Mouse (Mus musculus) midbrain, embryonic 15.5 days (tissue): Measurements from ENCODE around the gene Bdh2. TPM values are rescaled to one million over a fixed set of nuclear protein-coding genes. Genes with fewer than 3 reads are reported as not detected.

ENCODE experiments used
- ATAC-seq: fragments of 200-750 bp; cut with Nextera tagmentation; replicated peaks from 2 replicates; pipeline ENCODE4 v1.8.0; 2017; ENCODE audit warnings: moderate TSS enrichment
- H3K27ac ChIP-seq: fragments of 300-500 bp; sonication (generic); 2 replicates; pipeline ENCODE4 v1.5.1; 2015; ENCODE audit warnings: mild to moderate bottlenecking, inconsistent platforms
- H3K27me3 ChIP-seq: fragments of 300-500 bp; sonication (generic); replicated peaks from 2 replicates; pipeline ENCODE4 v1.6.1; 2015; ENCODE audit warnings: inconsistent platforms
- H3K36me3 ChIP-seq: fragments of 300-500 bp; sonication (generic); replicated peaks from 2 replicates; pipeline ENCODE4 v1.6.1; 2015; ENCODE audit warnings: inconsistent platforms
- H3K4me1 ChIP-seq: fragments of 300-500 bp; sonication (generic); 2 replicates; pipeline ENCODE4 v1.6.1; 2015; ENCODE audit warnings: inconsistent platforms
- H3K4me2 ChIP-seq: fragments of 300-500 bp; sonication (generic); 2 replicates; pipeline ENCODE4 v1.6.1; 2015; ENCODE audit warnings: inconsistent platforms, mild to moderate bottlenecking, moderate library complexity
- H3K4me3 ChIP-seq: fragments of 300-500 bp; sonication (generic); 2 replicates; pipeline ENCODE4 v1.5.1; 2015; ENCODE audit warnings: mild to moderate bottlenecking, inconsistent platforms
- H3K9ac ChIP-seq: fragments of 300-500 bp; sonication (generic); 2 replicates; pipeline ENCODE4 v1.6.1; 2015; ENCODE audit warnings: mild to moderate bottlenecking, inconsistent platforms
- H3K9me3 ChIP-seq: fragments of 300-500 bp; sonication (generic); 2 replicates; pipeline ENCODE4 v1.6.1; 2016; ENCODE audit warnings: inconsistent platforms
- WGBS: fragments of 180-500 bp; shearing (Covaris S2); methylation state at CpG from one replicate; pipeline ENCODE4 v1.1.7; 2015; ENCODE audit warnings: mixed read lengths; 5-methylcytosine and 5-hydroxymethylcytosine counted together
- polyA plus RNA-seq: library from polyadenylated mRNA; unstranded; fragments of >200 nt; fragmentation: Nextera tagmentation; extraction: Ambion mirVana; gene quantifications from 2 replicates; pipeline ENCODE4 v1.2.1, GENCODE M21; 2015

The Bdh2 gene
- 4.4 and 4.8 TPM in 2 replicates for polyA plus RNA-seq

DNA sequence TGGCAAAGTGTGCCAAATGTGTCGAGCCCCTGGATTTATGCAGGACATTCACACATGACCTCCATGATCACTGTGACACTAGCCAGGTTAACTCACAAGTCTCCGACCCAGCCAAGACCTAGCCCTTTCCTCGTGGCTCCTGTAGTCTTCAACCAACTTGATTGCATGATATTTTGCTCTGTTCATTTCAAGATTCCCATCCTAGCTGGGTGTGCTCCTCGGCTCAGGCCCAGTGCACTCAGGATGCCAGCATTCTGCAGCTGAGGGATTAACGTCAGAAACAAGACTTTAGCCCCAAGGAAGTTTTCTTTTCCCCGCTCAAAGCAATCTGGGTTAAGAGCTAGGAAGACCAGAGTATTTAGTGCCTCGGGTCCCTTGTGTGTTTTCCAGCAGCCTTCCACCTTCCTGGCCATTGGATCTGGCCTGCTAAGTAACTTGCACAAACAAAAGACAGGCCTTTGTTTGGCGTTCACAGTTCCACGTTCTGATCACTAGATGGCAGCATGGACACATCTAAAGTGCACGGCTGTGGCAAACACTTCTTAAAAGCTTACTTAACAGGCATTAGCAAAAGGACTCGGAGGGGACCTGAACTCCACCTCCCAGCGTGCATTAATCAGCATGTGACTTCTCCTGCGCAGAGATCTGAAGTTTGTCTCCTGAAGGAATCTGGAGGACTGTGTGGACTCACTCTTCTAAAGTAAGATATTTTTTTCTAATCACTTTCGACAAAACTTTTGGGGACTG, at the start of gene Bdh2:
Gene Bdh2 (plus strand): TSS at position 553 of the 747 bp plus-strand sequence.
- no peaks in the 10 kb centered on the region for H3K27me3 ChIP-seq
- H3K4me2 ChIP-seq: peak within 1 kb of the TSS; percentile 34
- no peaks in the 10 kb centered on the region for H3K9me3 ChIP-seq
- H3K36me3 ChIP-seq: no peaks in the 10 kb centered on the region
- H3K27ac ChIP-seq: peak within 1 kb of the TSS; percentile 67
- 22% methylated on average over 14 of the region's 14 CpGs for WGBS
- ATAC-seq: peak; percentile 90
- H3K4me3 ChIP-seq: no peak within 1 kb of the TSS
- H3K4me1 ChIP-seq: peaks cover 9% of the 10 kb centered on the region
- H3K9ac ChIP-seq: no peak within 1 kb of the TSS

DNA sequence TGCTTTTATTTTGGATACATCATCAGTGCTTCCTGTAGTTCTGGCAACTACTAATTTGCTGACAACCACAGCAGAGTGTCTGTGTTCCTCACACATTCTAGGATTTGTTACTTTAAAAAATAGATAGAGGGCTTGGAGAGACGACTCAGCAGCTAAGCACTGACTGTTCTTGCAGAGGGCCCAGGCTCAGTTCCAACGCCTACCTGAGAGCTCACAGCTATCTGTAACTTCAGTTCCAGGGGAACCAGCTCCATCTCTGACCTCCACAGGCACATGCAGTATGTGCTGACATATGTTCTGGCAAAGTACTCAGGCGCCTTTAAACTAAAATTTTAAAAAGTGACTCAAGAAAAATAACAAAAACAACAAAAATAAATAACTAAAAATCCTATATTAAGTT, 49.0 kb upstream of the Bdh2 start:
- WGBS: 83% methylated on average over 3 of the region's 3 CpGs
- Histone ChIP-seq H3K9me3 (no peaks in the 10 kb centered on the region), H3K9ac (no peak overlapping the region), H3K27ac (no peak overlapping the region), H3K4me2 (no peak overlapping the region), H3K4me3 (no peak overlapping the region), H3K36me3 (no peaks in the 10 kb centered on the region), H3K27me3 (no peaks in the 10 kb centered on the region), H3K4me1 (no peaks in the 10 kb centered on the region)
- no peak for ATAC-seq

DNA sequence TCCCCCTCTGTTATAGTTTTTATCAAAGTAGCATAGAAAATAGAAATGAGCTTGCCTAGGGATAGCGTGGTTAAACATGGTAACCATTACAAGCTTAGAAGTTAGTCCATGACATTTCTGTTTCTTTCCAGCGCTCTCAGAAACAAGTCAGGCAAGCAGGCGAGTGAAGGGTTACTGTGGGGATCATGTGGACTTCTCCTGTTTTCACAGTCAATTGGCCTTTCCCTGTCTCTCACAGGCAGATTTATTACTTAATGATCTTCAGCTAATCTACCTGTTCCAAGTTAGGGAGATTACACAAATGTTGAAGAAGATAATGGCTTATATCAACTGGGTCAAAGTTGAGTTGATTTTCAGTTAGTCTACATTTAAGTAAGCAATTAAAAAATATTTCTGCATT, 48.6 kb upstream of the Bdh2 start:
- Histone ChIP-seq H3K4me1 (no peaks in the 10 kb centered on the region), H3K27ac (no peak overlapping the region), H3K9ac (no peak overlapping the region), H3K4me2 (no peak overlapping the region), H3K36me3 (no peaks in the 10 kb centered on the region), H3K9me3 (no peaks in the 10 kb centered on the region), H3K27me3 (no peaks in the 10 kb centered on the region), H3K4me3 (no peak overlapping the region)
- no peak for ATAC-seq
- 91% methylated on average over 3 of the region's 3 CpGs for WGBS

DNA sequence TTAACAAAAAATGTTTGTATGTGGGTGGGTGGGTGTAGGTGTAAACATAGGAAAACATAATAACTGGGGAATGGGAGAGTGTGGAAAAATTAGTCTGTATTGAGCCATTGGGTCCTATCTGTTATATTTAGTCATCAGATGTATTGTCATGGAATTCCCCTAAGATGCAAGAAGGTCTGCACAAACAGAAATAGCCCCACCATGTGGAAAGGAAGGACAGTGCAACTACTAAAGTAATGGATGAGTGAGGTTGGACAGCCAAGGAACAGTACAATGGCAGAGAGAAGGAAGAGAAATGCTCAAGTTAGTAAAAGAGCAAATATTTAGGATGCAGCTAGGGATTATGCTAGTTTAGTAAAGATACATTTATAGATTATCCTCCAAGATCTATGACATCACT, 35.3 kb upstream of the Bdh2 start:
- Histone ChIP-seq H3K36me3 (no peaks in the 10 kb centered on the region), H3K4me2 (no peak overlapping the region), H3K4me3 (no peak overlapping the region), H3K27me3 (no peaks in the 10 kb centered on the region), H3K9me3 (no peaks in the 10 kb centered on the region), H3K9ac (no peak overlapping the region), H3K27ac (no peak overlapping the region), H3K4me1 (no peaks in the 10 kb centered on the region)
- no peak for ATAC-seq

DNA sequence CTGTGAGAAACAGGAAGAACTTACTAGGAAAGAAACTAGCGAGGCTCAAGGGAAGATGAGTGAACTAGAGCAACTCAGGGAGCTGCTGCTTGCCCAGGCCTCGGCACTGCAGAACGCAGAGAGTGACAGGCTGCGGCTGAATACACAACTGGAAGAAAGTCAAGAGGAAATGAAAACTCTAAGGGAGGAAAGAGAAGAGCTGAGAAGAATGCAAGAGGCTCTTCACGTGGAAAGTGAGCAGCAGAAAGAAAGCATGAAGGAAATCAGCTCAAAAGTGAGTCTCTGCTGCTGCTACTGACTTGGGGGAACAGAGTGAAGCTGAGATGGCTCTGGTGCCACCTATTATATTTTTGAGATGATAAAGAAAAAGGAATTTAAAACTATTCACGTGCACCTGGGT, 34.2 kb upstream of the Bdh2 start:
- H3K9ac ChIP-seq: no peak overlapping the region
- H3K4me1 ChIP-seq: no peaks in the 10 kb centered on the region
- no peak overlapping the region for H3K27ac ChIP-seq
- no peaks in the 10 kb centered on the region for H3K36me3 ChIP-seq
- WGBS: 95% methylated on average over 6 of the region's 6 CpGs
- no peaks in the 10 kb centered on the region for H3K27me3 ChIP-seq
- H3K4me3 ChIP-seq: no peak overlapping the region
- H3K9me3 ChIP-seq: no peaks in the 10 kb centered on the region
- no peak overlapping the region for H3K4me2 ChIP-seq
- no peak for ATAC-seq

DNA sequence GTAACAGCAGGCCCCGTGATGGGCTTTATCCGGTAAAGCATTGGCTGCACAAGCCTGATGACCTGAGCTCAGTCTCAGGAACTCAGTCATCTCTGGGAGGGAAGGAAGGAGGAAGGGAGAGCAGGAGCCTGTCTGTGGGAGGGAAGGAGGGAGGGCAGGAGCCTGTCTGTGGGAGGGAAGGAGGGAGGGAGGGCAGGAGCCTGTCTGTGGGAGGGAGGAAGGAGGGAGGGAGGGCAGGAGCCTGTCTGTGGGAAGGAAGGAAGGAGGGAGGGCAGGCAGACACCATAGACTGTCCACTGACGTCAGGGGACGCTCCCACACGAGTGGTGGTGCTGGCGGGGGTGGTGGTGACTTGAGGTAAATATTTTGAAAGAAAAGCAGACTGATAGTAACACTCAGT, 31.9 kb upstream of the Bdh2 start:
- no peaks in the 10 kb centered on the region for H3K27me3 ChIP-seq
- 83% methylated on average over 6 of the region's 6 CpGs for WGBS
- ATAC-seq: no peak

DNA sequence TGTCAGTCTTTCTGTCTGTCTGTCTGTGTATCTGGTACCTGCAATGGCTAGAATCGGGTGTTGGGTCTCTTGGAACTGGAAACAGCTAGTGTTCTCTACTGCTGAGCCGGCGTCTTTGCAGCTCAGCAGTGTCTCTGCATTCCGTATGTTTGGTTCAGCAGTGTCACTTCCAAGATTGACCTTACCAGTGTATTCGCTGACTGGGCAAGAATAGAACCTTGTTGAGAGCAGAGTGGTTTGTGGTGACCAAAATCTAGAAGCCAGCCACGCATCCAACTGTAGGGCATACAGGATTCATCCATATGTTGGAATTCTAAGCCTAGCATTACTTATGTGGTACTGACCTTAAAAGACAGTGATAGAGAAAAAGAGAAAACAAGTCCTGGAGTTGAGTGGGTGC, 29.2 kb upstream of the Bdh2 start:
- no peak for ATAC-seq
- Histone ChIP-seq H3K36me3 (no peaks in the 10 kb centered on the region), H3K9ac (no peak overlapping the region), H3K4me2 (no peak overlapping the region), H3K27ac (no peak overlapping the region), H3K9me3 (no peaks in the 10 kb centered on the region), H3K4me3 (no peak overlapping the region), H3K27me3 (no peaks in the 10 kb centered on the region), H3K4me1 (no peaks in the 10 kb centered on the region)
- WGBS: 94% methylated on average over 6 of the region's 6 CpGs

More for the DNA sequence above, 31.9 kb upstream of the Bdh2 start:
- H3K36me3 ChIP-seq: no peaks in the 10 kb centered on the region
- no peak overlapping the region for H3K4me2 ChIP-seq
- no peaks in the 10 kb centered on the region for H3K4me1 ChIP-seq
- no peaks in the 10 kb centered on the region for H3K9me3 ChIP-seq
- H3K27ac ChIP-seq: no peak overlapping the region
- no peak overlapping the region for H3K9ac ChIP-seq
- no peak overlapping the region for H3K4me3 ChIP-seq

DNA sequence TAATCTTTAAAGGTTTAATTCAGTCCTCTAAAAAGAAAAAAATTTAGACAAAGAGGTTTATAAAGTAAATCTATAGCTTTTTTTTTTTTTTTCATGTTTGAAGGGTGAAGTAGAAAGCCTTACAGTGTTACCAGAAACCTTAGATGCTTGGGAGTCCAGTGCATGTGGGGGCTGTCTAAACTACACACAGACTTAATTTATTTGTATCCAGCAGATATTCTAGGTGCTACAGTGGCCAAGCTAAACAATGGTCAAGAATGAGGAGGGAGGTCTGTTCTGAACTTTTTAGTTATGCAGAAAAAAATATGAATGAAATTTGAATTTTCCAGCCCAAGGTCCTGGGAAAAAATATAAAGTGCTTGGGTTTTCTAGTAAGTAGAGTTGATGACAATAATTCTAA, 26.2 kb upstream of the Bdh2 start:
- H3K4me3 ChIP-seq: no peak overlapping the region
- H3K27me3 ChIP-seq: no peaks in the 10 kb centered on the region
- no peak overlapping the region for H3K4me2 ChIP-seq
- no peaks in the 10 kb centered on the region for H3K36me3 ChIP-seq
- H3K27ac ChIP-seq: no peak overlapping the region
- ATAC-seq: no peak
- no peaks in the 10 kb centered on the region for H3K9me3 ChIP-seq
- H3K4me1 ChIP-seq: no peaks in the 10 kb centered on the region
- no peak overlapping the region for H3K9ac ChIP-seq

DNA sequence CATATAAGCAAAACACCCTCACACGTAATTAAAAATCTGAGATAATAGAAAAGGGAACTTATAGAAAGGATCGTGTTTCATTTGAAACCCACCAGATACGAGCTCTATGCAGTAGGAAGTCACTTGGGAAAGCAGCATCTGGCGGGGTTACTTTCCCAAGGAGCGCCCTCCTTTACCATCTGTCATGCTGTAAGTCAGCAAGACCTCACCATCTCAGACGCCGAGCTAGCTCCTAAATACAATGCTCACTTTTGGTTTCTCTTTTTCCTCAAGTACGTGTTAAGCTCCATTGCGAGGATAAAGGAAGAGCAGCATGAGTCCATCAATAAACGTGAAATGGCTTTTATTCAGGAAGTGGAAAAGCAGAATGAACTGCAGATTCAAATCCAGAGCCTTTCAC, 22.1 kb upstream of the Bdh2 start:
- Histone ChIP-seq H3K27me3 (no peaks in the 10 kb centered on the region), H3K4me3 (no peak overlapping the region), H3K9ac (no peak overlapping the region), H3K9me3 (no peaks in the 10 kb centered on the region), H3K36me3 (no peaks in the 10 kb centered on the region), H3K27ac (no peak overlapping the region), H3K4me2 (no peak overlapping the region), H3K4me1 (no peaks in the 10 kb centered on the region)
- ATAC-seq: no peak
- WGBS: 81% methylated on average over 10 of the region's 10 CpGs

DNA sequence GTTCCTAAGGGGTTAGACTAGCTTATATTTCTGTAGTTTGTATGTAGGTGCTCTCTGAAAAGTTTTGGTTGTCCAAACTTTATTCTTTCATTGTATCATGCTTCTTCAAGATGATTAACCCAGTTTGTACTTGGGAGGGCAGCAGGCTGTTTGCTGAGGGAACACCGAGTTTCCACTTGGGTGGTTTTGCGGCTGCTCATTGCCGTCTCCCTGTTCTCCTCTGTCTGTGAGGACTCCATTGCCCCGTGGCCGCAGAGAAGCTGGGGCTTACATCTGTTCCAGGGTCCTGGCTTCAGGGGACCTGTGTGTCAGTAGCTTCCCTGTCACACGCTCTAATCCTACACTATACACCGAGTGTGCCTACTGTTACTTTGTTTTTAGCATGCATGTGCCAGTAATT, 20.8 kb upstream of the Bdh2 start:
- WGBS: 85% methylated on average over 7 of the region's 7 CpGs
- Histone ChIP-seq H3K27ac (no peak overlapping the region), H3K36me3 (no peaks in the 10 kb centered on the region), H3K4me3 (no peak overlapping the region), H3K9me3 (no peaks in the 10 kb centered on the region), H3K4me2 (no peak overlapping the region), H3K27me3 (no peaks in the 10 kb centered on the region), H3K9ac (no peak overlapping the region), H3K4me1 (no peaks in the 10 kb centered on the region)
- ATAC-seq: no peak

DNA sequence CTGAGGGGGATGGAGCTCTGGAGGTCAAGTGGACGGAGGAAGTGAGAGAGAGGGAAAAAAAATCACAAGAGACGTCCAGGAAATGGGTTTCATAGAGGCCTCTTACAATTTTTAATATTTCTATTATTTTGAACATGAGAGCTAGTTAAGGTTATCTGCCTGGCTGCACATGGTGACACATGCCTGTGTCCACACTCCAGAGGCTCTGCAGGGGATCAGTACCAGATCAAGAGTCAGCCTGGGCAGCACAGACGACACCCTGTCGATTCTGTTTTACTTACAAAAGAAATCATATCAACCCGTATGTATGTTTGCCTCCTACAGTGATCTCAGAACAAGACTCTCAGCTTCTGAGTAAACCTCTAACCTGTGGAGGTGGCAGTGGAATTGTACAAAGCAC, 12.4 kb upstream of the Bdh2 start:
- no peaks in the 10 kb centered on the region for H3K27me3 ChIP-seq
- H3K9me3 ChIP-seq: no peaks in the 10 kb centered on the region
- H3K36me3 ChIP-seq: no peaks in the 10 kb centered on the region
- no peak overlapping the region for H3K9ac ChIP-seq
- no peaks in the 10 kb centered on the region for H3K4me1 ChIP-seq
- no peak for ATAC-seq
- no peak overlapping the region for H3K27ac ChIP-seq
- H3K4me3 ChIP-seq: no peak overlapping the region
- H3K4me2 ChIP-seq: no peak overlapping the region
- WGBS: 82% methylated on average over 5 of the region's 5 CpGs

DNA sequence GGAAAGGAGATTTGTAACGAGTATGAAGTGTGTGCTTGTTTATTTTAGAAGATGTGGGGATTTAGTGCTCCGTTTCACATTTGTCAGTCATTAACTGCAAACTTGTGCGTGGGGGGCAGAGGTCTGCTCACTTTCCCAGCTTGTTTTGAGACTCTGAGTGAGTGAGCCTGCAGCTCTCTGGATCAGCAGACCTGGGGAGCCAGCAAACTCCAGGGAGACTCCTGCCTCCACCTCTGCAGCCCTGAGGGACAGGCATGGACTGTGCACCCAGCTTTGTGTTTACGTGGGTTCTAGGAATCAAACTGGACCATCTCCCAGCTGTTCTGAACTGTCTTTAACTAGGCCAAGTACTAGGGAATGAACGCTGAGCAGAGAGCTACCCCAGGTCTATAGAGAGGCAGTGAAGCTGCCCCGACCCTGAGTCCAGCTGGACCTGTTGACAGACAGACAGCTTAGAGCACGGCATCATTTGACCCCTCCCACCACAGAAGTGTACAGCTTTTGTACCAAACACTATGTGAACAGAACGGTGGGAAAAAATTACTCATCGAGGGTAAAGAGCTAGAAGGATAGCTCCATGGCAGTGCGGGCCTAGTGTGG, 11.5 kb upstream of the Bdh2 start:
- Histone ChIP-seq H3K4me3 (no peak overlapping the region), H3K9ac (no peak overlapping the region), H3K27me3 (no peaks in the 10 kb centered on the region), H3K36me3 (no peaks in the 10 kb centered on the region), H3K9me3 (no peaks in the 10 kb centered on the region), H3K4me2 (no peak overlapping the region), H3K4me1 (no peaks in the 10 kb centered on the region), H3K27ac (no peak overlapping the region)
- WGBS: 94% methylated on average over 10 of the region's 10 CpGs
- ATAC-seq: no peak

DNA sequence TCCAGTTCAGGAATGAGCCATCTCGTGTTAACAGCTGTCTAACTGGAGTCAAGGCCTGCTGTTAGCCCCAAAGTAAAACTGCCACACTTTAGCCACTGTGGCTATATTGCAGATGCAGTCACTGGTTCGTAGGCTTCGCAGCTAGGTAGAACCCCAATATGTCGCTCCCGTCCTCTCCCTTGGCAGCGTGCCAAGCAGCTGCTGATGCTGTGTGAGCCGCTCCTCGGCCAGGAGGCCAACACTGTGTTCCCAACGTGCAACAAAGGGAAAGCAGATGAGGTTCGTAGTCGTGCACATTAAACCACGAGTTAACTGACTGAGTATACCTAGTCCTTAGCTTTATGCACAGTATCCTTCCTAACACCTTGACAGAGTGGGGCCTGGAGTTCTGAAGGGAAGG, 8.4 kb upstream of the Bdh2 start:
- Histone ChIP-seq H3K9me3 (no peaks in the 10 kb centered on the region), H3K4me1 (no peaks in the 10 kb centered on the region), H3K4me3 (no peak overlapping the region), H3K9ac (no peak overlapping the region), H3K27ac (no peak overlapping the region), H3K27me3 (no peaks in the 10 kb centered on the region), H3K36me3 (no peaks in the 10 kb centered on the region), H3K4me2 (no peak overlapping the region)
- 76% methylated on average over 12 of the region's 12 CpGs for WGBS
- no peak for ATAC-seq
